Mouse (Mus musculus): ENCODE results near the gene 1190002N15Rik. TPM values are rescaled to one million over a fixed set of nuclear protein-coding genes. Genes with fewer than 3 reads are reported as not detected.

The 1190002N15Rik gene
- polyA plus RNA-seq, 1 experiment from 2014 or later, result 38.7 TPM

DNA sequence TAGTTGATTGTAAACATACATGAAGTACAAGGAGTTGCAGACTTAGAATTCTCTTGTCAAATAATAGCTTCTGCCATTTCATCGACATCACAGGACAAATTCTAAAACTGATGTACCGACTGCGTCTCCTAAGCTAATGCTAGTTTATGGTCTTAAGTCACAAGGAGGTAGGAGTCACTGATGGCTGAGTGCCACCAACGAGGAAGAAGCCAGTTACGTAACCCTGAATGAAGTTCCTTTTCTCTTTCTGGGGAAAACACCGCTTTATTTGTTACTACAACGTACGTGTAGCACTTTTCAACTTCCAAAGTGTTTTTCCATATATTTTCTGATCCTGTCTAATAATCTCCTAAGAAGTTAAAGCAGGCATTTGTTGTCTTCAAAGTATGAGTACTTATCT lies 25.6 kb downstream of the 1190002N15Rik start:
- H3K4me3 ChIP-seq (ENCODE audit: low read depth, low read length), result no peak overlapping the region
- no peak overlapping the region for H3K27ac ChIP-seq (replicated peaks; ENCODE audit: low read depth, low read length)
- no peak overlapping the region for H3K4me2 ChIP-seq (ENCODE audit: low read depth, low read length)
- DNase-seq (ENCODE audit: low spot score) (no peak), ATAC-seq (replicated peaks; ENCODE audit: insufficient number of reproducible peaks, low FRiP score, low TSS enrichment, low read depth) (no peak)
- WGBS, result 89% methylated on average over 8 of the region's 8 CpGs
- H3K9ac ChIP-seq (replicated peaks; ENCODE audit: low read length), result no peak overlapping the region
- no peaks in the 10 kb centered on the region for H3K9me3 ChIP-seq (replicated peaks; ENCODE audit: control insufficient read depth, low read length)
- H3K36me3 ChIP-seq (replicated peaks; ENCODE audit: control insufficient read depth, insufficient read depth, low read depth, low read length), result no peaks in the 10 kb centered on the region
- H3K4me1 ChIP-seq (ENCODE audit: control insufficient read depth, insufficient read depth, low read length), result no peaks in the 10 kb centered on the region
- H3K27me3 ChIP-seq (ENCODE audit: control insufficient read depth, insufficient read depth, low read length), result no peaks in the 10 kb centered on the region

DNA sequence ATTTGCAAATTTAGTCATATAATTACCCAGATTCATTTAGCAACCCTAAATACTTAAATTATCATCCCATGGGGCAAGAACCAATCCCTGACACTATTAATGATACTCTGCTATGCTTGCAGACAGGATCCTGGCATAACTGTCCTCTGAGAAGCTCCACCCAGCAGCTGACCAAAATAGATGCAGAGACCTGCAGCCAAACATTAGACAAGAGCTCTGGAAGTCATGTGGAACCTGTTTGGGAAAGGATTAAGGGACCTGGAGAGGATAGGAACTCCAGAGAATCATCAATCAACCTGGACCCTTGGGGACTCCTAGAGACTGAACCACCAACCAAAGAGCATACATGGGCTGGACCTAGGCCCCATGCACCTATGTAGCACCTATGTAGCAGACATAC lies 26.7 kb downstream of the 1190002N15Rik start:
- no peak overlapping the region for H3K4me2 ChIP-seq (ENCODE audit: low read depth, low read length)
- no peak for ATAC-seq (replicated peaks; ENCODE audit: insufficient number of reproducible peaks, low FRiP score, low TSS enrichment, low read depth)
- H3K27ac ChIP-seq (replicated peaks; ENCODE audit: low read depth, low read length), result no peak overlapping the region
- no peaks in the 10 kb centered on the region for H3K27me3 ChIP-seq (ENCODE audit: control insufficient read depth, insufficient read depth, low read length)
- no peaks in the 10 kb centered on the region for H3K4me1 ChIP-seq (ENCODE audit: control insufficient read depth, insufficient read depth, low read length)
- no peaks in the 10 kb centered on the region for H3K9me3 ChIP-seq (replicated peaks; ENCODE audit: control insufficient read depth, low read length)
- no peak overlapping the region for H3K9ac ChIP-seq (replicated peaks; ENCODE audit: low read length)
- no peak overlapping the region for H3K4me3 ChIP-seq (ENCODE audit: low read depth, low read length)
- H3K36me3 ChIP-seq (replicated peaks; ENCODE audit: control insufficient read depth, insufficient read depth, low read depth, low read length), result no peaks in the 10 kb centered on the region
- DNase-seq (ENCODE audit: low spot score), result no peak

DNA sequence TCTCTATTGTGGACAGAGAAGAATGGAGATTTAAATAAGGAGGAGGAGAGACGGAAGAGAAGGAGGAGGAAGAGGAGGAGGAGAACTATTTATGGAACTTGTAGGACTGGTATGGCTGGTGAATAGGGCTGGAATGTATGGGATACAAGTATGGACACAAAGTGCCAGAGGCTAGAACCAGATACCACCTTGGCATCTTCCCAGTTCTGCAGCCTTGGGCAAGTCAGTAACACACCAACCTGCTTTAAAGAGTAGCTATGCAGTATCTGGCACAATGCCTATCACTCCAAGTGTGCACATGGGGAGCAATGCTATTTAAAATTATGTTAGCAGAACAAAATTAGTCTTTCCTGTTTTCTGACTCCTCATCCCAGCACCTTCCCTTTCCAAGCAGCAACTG lies 30.9 kb downstream of the 1190002N15Rik start:
- ATAC-seq (replicated peaks; ENCODE audit: insufficient number of reproducible peaks, low FRiP score, low TSS enrichment, low read depth), result no peak
- 65% methylated on average over 1 of the region's 1 CpGs for WGBS
- H3K9me3 ChIP-seq (replicated peaks; ENCODE audit: control insufficient read depth, low read length), result no peaks in the 10 kb centered on the region

DNA sequence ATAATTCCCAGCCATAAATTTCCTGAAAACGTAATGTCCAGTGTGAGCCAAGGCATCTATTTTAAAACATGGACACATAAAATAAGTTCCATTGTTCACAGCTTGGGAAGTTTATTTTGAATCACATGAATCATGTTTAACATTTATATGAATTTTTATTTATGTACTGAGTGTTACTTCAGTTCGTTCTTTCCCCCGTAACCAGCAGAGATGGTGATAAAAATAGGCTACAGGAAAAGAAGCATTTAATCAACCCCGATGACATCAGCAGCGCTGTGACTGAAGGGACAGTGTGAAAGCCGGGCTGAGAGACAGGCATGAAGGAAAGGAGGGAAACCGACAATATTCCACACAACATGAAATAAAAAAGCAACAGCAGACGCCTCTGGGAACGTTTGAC lies 46.4 kb downstream of the 1190002N15Rik start:
- H3K4me1 ChIP-seq (ENCODE audit: control insufficient read depth, insufficient read depth, low read length), result no peaks in the 10 kb centered on the region
- H3K4me2 ChIP-seq (ENCODE audit: low read depth, low read length), result no peak overlapping the region
- ATAC-seq (replicated peaks; ENCODE audit: insufficient number of reproducible peaks, low FRiP score, low TSS enrichment, low read depth) (no peak), DNase-seq (ENCODE audit: low spot score) (no peak)
- H3K27ac ChIP-seq (replicated peaks; ENCODE audit: low read depth, low read length), result no peak overlapping the region
- 80% methylated on average over 9 of the region's 9 CpGs for WGBS
- no peak overlapping the region for H3K4me3 ChIP-seq (ENCODE audit: low read depth, low read length)
- H3K9me3 ChIP-seq (replicated peaks; ENCODE audit: control insufficient read depth, low read length), result no peaks in the 10 kb centered on the region
- no peaks in the 10 kb centered on the region for H3K36me3 ChIP-seq (replicated peaks; ENCODE audit: control insufficient read depth, insufficient read depth, low read depth, low read length)
- no peak overlapping the region for H3K9ac ChIP-seq (replicated peaks; ENCODE audit: low read length)
- no peaks in the 10 kb centered on the region for H3K27me3 ChIP-seq (ENCODE audit: control insufficient read depth, insufficient read depth, low read length)

More for the DNA sequence above, 30.9 kb downstream of the 1190002N15Rik start:
- no peak overlapping the region for H3K4me3 ChIP-seq (ENCODE audit: low read depth, low read length)
- H3K36me3 ChIP-seq (replicated peaks; ENCODE audit: control insufficient read depth, insufficient read depth, low read depth, low read length), result no peaks in the 10 kb centered on the region
- H3K27ac ChIP-seq (replicated peaks; ENCODE audit: low read depth, low read length), result no peak overlapping the region
- no peak for DNase-seq (ENCODE audit: low spot score)
- H3K27me3 ChIP-seq (ENCODE audit: control insufficient read depth, insufficient read depth, low read length), result no peaks in the 10 kb centered on the region
- H3K4me1 ChIP-seq (ENCODE audit: control insufficient read depth, insufficient read depth, low read length), result no peaks in the 10 kb centered on the region
- H3K4me2 ChIP-seq (ENCODE audit: low read depth, low read length), result no peak overlapping the region
- H3K9ac ChIP-seq (replicated peaks; ENCODE audit: low read length), result no peak overlapping the region

DNA sequence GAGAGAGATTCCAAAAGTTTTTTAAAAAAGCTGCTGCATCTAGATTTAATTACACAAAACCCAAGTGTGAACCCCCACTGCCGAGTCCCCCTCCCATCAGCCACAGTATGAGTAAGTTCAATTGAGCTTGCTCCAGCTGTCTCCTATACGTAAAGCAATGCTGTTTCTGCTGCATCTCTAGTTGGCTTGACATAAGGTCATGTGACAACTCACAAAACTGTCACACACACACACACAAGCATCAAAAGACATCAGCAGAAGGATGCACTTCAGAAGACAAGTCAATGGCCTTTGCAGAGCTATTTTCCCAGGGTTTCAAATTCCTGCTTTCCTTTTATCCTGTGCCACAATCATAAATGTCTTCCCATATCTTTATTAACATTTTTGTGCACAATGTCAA lies 49.9 kb downstream of the 1190002N15Rik start:
- Histone ChIP-seq H3K4me3 (ENCODE audit: low read depth, low read length) (no peak overlapping the region), H3K27me3 (ENCODE audit: control insufficient read depth, insufficient read depth, low read length) (no peaks in the 10 kb centered on the region), H3K36me3 (replicated peaks; ENCODE audit: control insufficient read depth, insufficient read depth, low read depth, low read length) (no peaks in the 10 kb centered on the region), H3K27ac (replicated peaks; ENCODE audit: low read depth, low read length) (no peak overlapping the region), H3K4me2 (ENCODE audit: low read depth, low read length) (no peak overlapping the region), H3K9ac (replicated peaks; ENCODE audit: low read length) (no peak overlapping the region), H3K9me3 (replicated peaks; ENCODE audit: control insufficient read depth, low read length) (no peaks in the 10 kb centered on the region), H3K4me1 (ENCODE audit: control insufficient read depth, insufficient read depth, low read length) (no peaks in the 10 kb centered on the region)
- WGBS, result 75% methylated on average over 2 of the region's 2 CpGs
- ATAC-seq (replicated peaks; ENCODE audit: insufficient number of reproducible peaks, low FRiP score, low TSS enrichment, low read depth) (no peak), DNase-seq (ENCODE audit: low spot score) (no peak)

DNA sequence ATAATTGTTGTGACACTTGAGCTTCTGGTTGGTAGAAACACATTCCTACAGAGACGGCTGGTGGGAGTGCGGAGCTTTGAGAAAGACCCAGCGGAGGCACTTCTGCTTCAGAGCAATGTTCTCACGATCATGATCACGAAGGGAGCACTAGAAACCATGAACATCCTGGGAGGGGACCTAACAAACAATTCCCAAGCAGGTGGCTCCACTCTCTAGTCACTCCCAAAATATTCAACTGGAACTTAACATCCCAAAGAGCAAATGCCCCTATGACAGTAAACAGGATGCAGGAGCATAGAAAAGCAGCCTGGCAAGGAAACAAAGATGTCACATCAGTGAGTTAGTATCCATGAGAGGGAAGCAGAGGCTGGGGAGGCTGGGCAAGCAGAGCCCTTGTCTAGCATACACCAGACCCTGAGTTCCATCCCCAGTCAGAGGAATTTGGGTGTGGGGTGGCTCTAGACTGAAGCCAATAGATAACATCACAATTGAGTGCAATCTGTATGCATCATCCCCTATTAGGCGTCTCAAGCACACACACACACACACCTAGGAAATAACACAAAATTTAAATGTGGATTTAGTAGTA lies 54.5 kb downstream of the 1190002N15Rik start:
- no peak for DNase-seq (ENCODE audit: low spot score)

DNA sequence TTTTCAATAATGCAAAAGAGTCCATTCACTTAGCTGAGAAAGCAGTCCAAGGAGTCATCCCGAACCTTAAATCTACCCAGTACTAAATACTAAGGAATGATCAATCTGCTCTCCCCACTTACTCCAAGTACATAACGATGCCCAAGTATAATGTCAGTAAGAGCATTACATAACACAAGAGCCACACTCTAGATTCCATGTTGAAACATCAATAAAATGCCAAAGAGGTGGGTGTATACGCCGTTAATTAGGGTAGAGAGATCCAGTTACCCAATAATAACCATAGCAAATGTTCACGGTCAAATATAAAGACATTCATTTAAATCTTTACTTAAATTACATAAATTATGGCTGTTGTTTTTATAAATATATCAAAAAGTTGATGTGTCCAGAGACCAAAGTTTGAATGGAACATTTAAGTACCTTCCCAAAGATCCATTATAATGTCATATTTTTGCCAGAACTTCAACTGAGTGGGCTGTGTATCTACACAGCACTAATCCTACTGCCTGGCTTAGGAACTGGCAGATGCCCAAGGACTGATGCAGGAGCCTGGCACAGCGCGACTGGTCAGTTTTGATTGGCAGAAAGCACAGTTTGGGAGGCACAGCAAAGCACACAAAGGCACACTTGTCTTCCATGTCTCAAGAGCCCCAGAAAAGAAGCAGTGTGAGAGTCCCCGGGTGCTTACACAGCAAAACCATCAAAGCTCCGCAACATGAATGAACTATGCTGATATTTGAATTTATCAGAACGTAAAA lies 55.5 kb downstream of the 1190002N15Rik start:
- H3K9me3 ChIP-seq (replicated peaks; ENCODE audit: control insufficient read depth, low read length), result no peaks in the 10 kb centered on the region
- no peaks in the 10 kb centered on the region for H3K4me1 ChIP-seq (ENCODE audit: control insufficient read depth, insufficient read depth, low read length)
- WGBS, result 72% methylated on average over 10 of the region's 10 CpGs
- DNase-seq (ENCODE audit: low spot score), result peak; percentile 10
- no peak overlapping the region for H3K27ac ChIP-seq (replicated peaks; ENCODE audit: low read depth, low read length)
- no peaks in the 10 kb centered on the region for H3K36me3 ChIP-seq (replicated peaks; ENCODE audit: control insufficient read depth, insufficient read depth, low read depth, low read length)
- ATAC-seq (replicated peaks; ENCODE audit: insufficient number of reproducible peaks, low FRiP score, low TSS enrichment, low read depth), result no peak
- H3K4me2 ChIP-seq (ENCODE audit: low read depth, low read length), result no peak overlapping the region
- no peak overlapping the region for H3K9ac ChIP-seq (replicated peaks; ENCODE audit: low read length)
- no peak overlapping the region for H3K4me3 ChIP-seq (ENCODE audit: low read depth, low read length)
- H3K27me3 ChIP-seq (ENCODE audit: control insufficient read depth, insufficient read depth, low read length), result no peaks in the 10 kb centered on the region

More for the DNA sequence above, 54.5 kb downstream of the 1190002N15Rik start:
- Histone ChIP-seq H3K4me2 (ENCODE audit: low read depth, low read length) (no peak overlapping the region), H3K9ac (replicated peaks; ENCODE audit: low read length) (no peak overlapping the region), H3K27me3 (ENCODE audit: control insufficient read depth, insufficient read depth, low read length) (no peaks in the 10 kb centered on the region), H3K9me3 (replicated peaks; ENCODE audit: control insufficient read depth, low read length) (no peaks in the 10 kb centered on the region), H3K27ac (replicated peaks; ENCODE audit: low read depth, low read length) (no peak overlapping the region), H3K4me1 (ENCODE audit: control insufficient read depth, insufficient read depth, low read length) (no peaks in the 10 kb centered on the region), H3K36me3 (replicated peaks; ENCODE audit: control insufficient read depth, insufficient read depth, low read depth, low read length) (no peaks in the 10 kb centered on the region), H3K4me3 (ENCODE audit: low read depth, low read length) (no peak overlapping the region)
- ATAC-seq (replicated peaks; ENCODE audit: insufficient number of reproducible peaks, low FRiP score, low TSS enrichment, low read depth), result 0 out of 2 replicates have a peak, but pooled peaks have one; percentile 29
- 63% methylated on average over 6 of the region's 6 CpGs for WGBS

DNA sequence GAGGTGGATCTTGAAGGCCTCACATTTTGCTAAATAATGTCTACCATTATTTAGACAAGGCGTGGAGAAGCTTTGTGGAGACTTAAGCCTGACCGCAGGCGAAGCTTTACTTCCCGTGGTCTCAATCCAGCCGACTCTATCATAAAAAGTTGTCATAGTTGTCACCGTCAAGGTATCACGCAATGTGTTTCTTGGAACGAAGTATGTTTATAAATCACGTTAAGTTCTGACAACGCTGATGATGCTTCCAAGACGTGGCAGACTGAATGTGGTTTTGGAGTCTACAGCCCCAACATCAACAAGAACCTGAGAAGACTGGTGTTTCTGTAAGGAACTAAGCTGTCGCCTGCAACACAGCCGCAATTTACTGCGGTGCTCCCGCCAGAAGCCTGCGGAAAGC lies 56.8 kb downstream of the 1190002N15Rik start:
- H3K4me2 ChIP-seq (ENCODE audit: low read depth, low read length), result no peak overlapping the region
- H3K9ac ChIP-seq (replicated peaks; ENCODE audit: low read length), result no peak overlapping the region
- WGBS, result 88% methylated on average over 16 of the region's 16 CpGs
- H3K4me3 ChIP-seq (ENCODE audit: low read depth, low read length), result no peak overlapping the region
- H3K27ac ChIP-seq (replicated peaks; ENCODE audit: low read depth, low read length), result no peak overlapping the region
- DNase-seq (ENCODE audit: low spot score), result no peak
- H3K9me3 ChIP-seq (replicated peaks; ENCODE audit: control insufficient read depth, low read length), result no peaks in the 10 kb centered on the region
- no peak for ATAC-seq (replicated peaks; ENCODE audit: insufficient number of reproducible peaks, low FRiP score, low TSS enrichment, low read depth)
- no peaks in the 10 kb centered on the region for H3K27me3 ChIP-seq (ENCODE audit: control insufficient read depth, insufficient read depth, low read length)
- no peaks in the 10 kb centered on the region for H3K36me3 ChIP-seq (replicated peaks; ENCODE audit: control insufficient read depth, insufficient read depth, low read depth, low read length)
- no peaks in the 10 kb centered on the region for H3K4me1 ChIP-seq (ENCODE audit: control insufficient read depth, insufficient read depth, low read length)
